Mouse (Mus musculus) cerebellum, adult 2 months (tissue): ENCODE results near the gene Atxn1. TPM values are rescaled to one million over a fixed set of nuclear protein-coding genes. Genes with fewer than 3 reads are reported as not detected.

Experiments
- DNase-seq, 2 experiments: peaks; one replicate each; pipeline ENCODE4 v3.0.0; 2021
- H3K27ac ChIP-seq: fragments of 200-500 bp; 2 replicates; pipeline ENCODE4 v1.5.1; 2012; ENCODE audit warnings: low read length, control low read depth, inconsistent platforms; ENCODE audit not compliant: insufficient read depth
- H3K27me3 ChIP-seq: fragments of 200-500 bp; 2 replicates; pipeline ENCODE4 v1.6.1; 2012; ENCODE audit warnings: inconsistent platforms, mild to moderate bottlenecking, low read length, moderate library complexity; ENCODE audit not compliant: control insufficient read depth, insufficient read depth
- H3K4me1 ChIP-seq: fragments of 200-500 bp; 2 replicates; pipeline ENCODE4 v1.6.1; 2011; ENCODE audit warnings: low read length; ENCODE audit not compliant: control insufficient read depth, insufficient read depth
- H3K4me3 ChIP-seq: fragments of 200-500 bp; replicated peaks from 2 replicates; pipeline ENCODE3; 2011; ENCODE audit warnings: mild to moderate bottlenecking, low read depth, low read length, control low read depth; ENCODE audit not compliant: insufficient read depth
- CTCF ChIP-seq: fragments of 200-500 bp; IDR thresholded peaks from 2 replicates; pipeline ENCODE4 v1.5.1; 2011; ENCODE audit warnings: low read depth, mild to moderate bottlenecking, control low read depth, low read length, moderate library complexity, borderline replicate concordance; ENCODE audit not compliant: insufficient read depth
- POLR2A ChIP-seq: fragments of 200-500 bp; IDR thresholded peaks from 2 replicates; pipeline ENCODE4 v1.6.1; 2011; ENCODE audit warnings: low read length, control low read depth, borderline replicate concordance; ENCODE audit not compliant: insufficient read depth
- WGBS: fragments of 180-500 bp; shearing (Covaris S2); methylation state at CpG from one replicate; pipeline ENCODE4 v1.1.7; 2018; 5-methylcytosine and 5-hydroxymethylcytosine counted together
- polyA plus RNA-seq: library from polyadenylated mRNA; depleted of rRNA; stranded (reverse); fragments of >200 nt; gene quantifications from 2 replicates; pipeline ENCODE4 v1.2.3, GENCODE M21; 2012

The Atxn1 gene
- polyA plus RNA-seq, 1 experiment: 16.9 TPM

GRCm38 (mm10) chr13:45545974-45546373 lies 418.8 kb downstream of the Atxn1 start:
- WGBS: 84% methylated on average over 13 of the region's 13 CpGs
- TF ChIP-seq POLR2A: no peak
- TF ChIP-seq CTCF: no peak

GRCm38 (mm10) chr13:45539205-45539568 lies 425.6 kb downstream of the Atxn1 start:
- TF ChIP-seq CTCF: peak; percentile 96
- TF ChIP-seq POLR2A: no peak

More at GRCm38 (mm10) chr13:45545974-45546373, 418.8 kb downstream of the Atxn1 start:
- no peak overlapping the region for H3K4me3 ChIP-seq
- no peaks in the 10 kb centered on the region for H3K4me1 ChIP-seq
- no peak for DNase-seq
- no peak overlapping the region for H3K27ac ChIP-seq
- H3K27me3 ChIP-seq: no peaks in the 10 kb centered on the region

GRCm38 (mm10) chr13:45538532-45539204 lies 426.1 kb downstream of the Atxn1 start:
- H3K4me3 ChIP-seq: peak overlapping the region; percentile 49
- WGBS: 7% methylated on average over 10 of the region's 10 CpGs
- DNase-seq: peak; percentile 90 to 92
- H3K27me3 ChIP-seq: no peaks in the 10 kb centered on the region
- H3K4me1 ChIP-seq: peaks cover 11% of the 10 kb centered on the region
- peak; percentile 42; the same call in 1 of the 2 replicates for TF ChIP-seq POLR2A
- TF ChIP-seq CTCF: peak; percentile 96
- H3K27ac ChIP-seq: peak overlapping the region; percentile 83

More at GRCm38 (mm10) chr13:45539205-45539568, 425.6 kb downstream of the Atxn1 start:
- peak overlapping the region; percentile 49 for H3K4me3 ChIP-seq
- WGBS: under 1% methylated on average over 10 of the region's 10 CpGs
- peak overlapping the region; percentile 83 for H3K27ac ChIP-seq
- H3K4me1 ChIP-seq: peaks cover 11% of the 10 kb centered on the region
- H3K27me3 ChIP-seq: no peaks in the 10 kb centered on the region
- peak; percentile 86 to 89 for DNase-seq

GRCm38 (mm10) chr13:45538091-45538490 lies 426.7 kb downstream of the Atxn1 start:
- no peak for DNase-seq
- WGBS: 19% methylated on average over 9 of the region's 9 CpGs
- TF ChIP-seq CTCF (no peak), POLR2A (no peak)
- peak overlapping the region; percentile 16 for H3K4me3 ChIP-seq
- H3K4me1 ChIP-seq: peaks cover 11% of the 10 kb centered on the region
- peak overlapping the region; percentile 82 for H3K27ac ChIP-seq
- no peaks in the 10 kb centered on the region for H3K27me3 ChIP-seq

- no peak overlapping the region for H3K27ac ChIP-seq
- 80% methylated on average over 9 of the region's 9 CpGs for WGBS
- no peak for DNase-seq
- H3K27me3 ChIP-seq: no peaks in the 10 kb centered on the region
- H3K4me1 ChIP-seq: peaks cover 11% of the 10 kb centered on the region
- H3K4me3 ChIP-seq: no peak overlapping the region
- TF ChIP-seq CTCF: no peak
- TF ChIP-seq POLR2A: no peak
Measured at GRCm38 (mm10) chr13:45537110-45537509, 427.7 kb downstream of the Atxn1 start.

- 92% methylated on average over 9 of the region's 9 CpGs for WGBS
- Histone ChIP-seq H3K4me3 (no peak overlapping the region), H3K27ac (no peak overlapping the region), H3K27me3 (no peaks in the 10 kb centered on the region), H3K4me1 (peaks cover 15% of the 10 kb centered on the region)
- DNase-seq: no peak
- TF ChIP-seq CTCF (no peak), POLR2A (no peak)
Measured at GRCm38 (mm10) chr13:45535731-45536453, 428.9 kb downstream of the Atxn1 start.

GRCm38 (mm10) chr13:45530754-45531153 lies 434.1 kb downstream of the Atxn1 start:
- peak in 1 of 2 experiments; percentile 37 for DNase-seq
- Histone ChIP-seq H3K4me1 (peaks cover 30% of the 10 kb centered on the region), H3K4me3 (no peak overlapping the region), H3K27me3 (no peaks in the 10 kb centered on the region), H3K27ac (no peak overlapping the region)
- WGBS: 69% methylated on average over 6 of the region's 6 CpGs
- TF ChIP-seq POLR2A: no peak
- no peak for TF ChIP-seq CTCF
